Mouse (Mus musculus): ENCODE measurements at regions not wholly inside any gene's neighbourhood (a gene's known extent, or its start where the extent isn't known, plus 50 kb on each side); places are given as distances from the start of the nearest gene placed in this dataset.

DNA sequence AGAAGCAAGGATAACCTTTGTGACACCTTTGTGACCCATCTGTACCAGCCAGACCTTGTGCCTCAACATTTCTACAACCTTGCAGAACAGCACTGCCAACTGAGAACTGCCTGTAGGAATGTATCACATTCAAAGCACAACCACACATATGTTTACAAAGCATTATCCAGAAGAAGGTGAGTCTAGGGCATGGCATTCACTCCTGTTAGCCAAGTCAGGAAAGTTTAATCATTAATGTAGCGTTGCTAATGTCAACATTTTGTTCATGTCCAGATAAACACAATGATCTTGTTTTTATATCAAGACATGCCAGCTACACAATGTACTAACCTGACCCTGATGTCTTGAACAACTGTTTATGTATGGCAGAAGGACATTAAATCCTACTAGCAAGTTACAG is 91.5 kb upstream of the Nsun6 start:
- TF ChIP-seq CTCF (IDR thresholded peaks at IDR 0.05; ENCODE audit: low read depth, low read length) (no peak), POLR2A (IDR thresholded peaks at IDR 0.05; ENCODE audit: insufficient read depth, low read length) (no peak)

Measured in ES-Bruce4 (cell line).